Mouse (Mus musculus) thymus, postnatal 25 days (tissue): Measurements from ENCODE around the gene Vav2.

ENCODE experiments used
- DNase-seq: peaks from one replicate; pipeline ENCODE4 v3.0.0; 2022

Vav2 gene

GRCm38 (mm10) chr2:27247487-27247863, 179.4 kb downstream of the Vav2 start:
- no peak for DNase-seq

- no peak for DNase-seq
Observed at GRCm38 (mm10) chr2:27246712-27247486, 179.9 kb downstream of the Vav2 start.

GRCm38 (mm10) chr2:27245947-27246346, 180.9 kb downstream of the Vav2 start:
- no peak for DNase-seq

DNA sequence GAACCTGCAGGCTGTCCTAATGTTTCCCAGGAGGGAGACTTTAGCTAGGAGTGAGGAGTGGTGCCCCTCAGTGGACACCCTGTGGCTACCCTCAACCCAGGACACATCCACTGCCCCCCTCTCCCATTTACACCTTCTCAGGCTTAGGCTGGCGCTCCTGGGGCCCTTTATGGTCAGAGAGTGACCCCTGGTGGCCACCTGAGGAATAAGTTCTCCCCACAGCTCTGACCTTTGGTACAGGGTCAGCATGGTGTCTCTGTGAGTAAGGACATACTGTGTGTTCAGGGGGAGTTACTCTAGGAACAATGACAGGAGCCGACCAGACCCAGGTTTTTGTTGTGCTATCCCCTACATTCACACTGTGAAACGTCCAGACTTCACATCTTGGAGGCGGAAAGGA, 189.5 kb downstream of the Vav2 start:
- DNase-seq = peak; percentile 70

DNA sequence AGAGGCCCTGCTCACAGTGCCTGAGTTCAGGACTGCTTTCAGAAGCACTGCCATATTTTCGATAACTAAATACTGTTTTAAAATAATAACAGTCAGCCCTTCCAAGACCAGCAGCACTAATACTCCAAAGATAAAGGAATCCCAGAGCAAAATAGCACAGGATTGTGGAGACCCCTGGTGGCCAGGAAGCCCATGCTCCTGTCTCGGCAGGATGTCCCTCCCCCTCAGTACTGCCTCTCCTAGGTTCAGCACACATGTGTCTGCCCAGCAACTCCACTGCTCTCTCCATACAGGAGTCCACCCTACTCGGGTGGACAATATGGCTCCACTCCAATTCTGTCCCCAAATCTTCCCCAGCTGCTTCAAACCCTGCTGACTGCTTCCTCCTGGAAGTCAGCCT, 191.1 kb downstream of the Vav2 start:
- peak; percentile 78 for DNase-seq

GRCm38 (mm10) chr2:27232376-27232775, 194.5 kb downstream of the Vav2 start:
- DNase-seq = no peak

GRCm38 (mm10) chr2:27229481-27230105, 197.2 kb downstream of the Vav2 start:
- no peak for DNase-seq

DNA sequence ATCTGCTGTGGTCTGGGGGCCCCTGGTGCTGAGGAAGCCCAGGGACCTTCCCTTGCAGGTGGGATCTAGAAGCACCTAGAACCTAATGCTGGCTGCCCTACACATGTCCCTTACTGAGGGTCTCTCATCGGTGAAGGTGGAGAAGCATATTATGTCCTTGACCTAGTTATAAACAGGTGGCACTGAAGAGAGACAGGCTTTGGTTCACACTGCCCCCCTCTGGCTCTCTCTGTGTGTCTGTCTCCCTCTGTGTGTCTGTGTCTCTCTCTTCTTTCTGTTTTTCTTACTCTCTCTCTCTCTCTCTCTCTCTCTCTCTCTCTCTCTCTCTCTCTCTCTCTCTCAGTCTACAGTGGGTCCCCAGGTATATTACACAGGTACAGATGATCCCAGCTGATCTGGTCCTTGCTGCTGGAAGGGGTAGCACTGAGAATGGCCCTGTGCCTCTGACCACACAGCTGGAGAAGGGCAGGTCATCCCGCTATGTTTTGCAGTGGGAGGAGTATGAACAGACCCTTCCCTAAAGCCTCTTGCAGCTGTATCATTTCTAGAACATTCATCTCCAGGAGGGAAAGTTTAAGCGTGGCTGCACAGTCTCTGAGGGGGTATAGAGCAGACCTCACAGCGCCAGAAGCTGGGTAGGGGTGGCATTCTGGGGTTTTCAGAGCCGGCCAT, 197.9 kb downstream of the Vav2 start:
- DNase-seq = peak; percentile 68

DNA sequence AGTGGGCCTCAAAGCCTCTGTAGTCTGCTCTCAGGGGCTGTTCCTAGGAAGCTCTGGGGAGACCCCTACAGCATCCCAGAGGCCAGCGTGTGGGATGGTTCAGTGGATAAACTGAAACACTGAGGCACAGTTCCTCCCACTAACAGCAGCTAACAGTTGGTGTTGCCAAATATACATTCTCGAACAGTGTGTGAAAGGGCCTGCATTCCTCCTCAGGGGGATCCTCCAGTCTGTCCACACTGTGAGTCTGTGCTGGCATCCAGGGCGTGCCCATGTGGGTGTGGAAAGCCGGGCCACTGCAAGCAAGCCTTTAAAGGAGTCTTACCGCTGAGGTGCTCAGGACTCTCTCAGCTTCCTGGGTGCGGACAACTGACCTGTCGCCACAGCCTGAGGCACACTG, 200.3 kb downstream of the Vav2 start:
- DNase-seq = no peak

DNA sequence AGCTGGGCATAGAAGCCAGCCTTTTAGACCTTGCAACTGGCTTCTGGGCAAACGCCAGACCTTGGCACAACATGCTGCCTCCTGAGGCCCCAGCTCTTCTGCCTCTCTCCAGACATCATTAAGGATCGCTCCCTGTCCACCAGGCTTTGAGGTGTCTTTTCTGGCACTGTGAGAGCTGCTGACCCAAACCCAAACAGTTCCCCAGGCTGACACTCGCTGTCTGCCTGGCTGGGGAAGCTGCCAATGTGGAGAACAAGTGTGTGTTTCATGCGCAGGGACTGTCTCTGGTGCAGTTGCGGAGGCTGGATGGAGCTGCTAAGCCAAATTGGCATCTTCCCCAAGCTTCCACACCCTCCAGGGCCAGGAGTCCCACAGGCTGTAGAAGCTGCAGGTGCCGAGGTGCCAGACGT, 203.8 kb downstream of the Vav2 start:
- no peak for DNase-seq

- no peak for DNase-seq
Observed at GRCm38 (mm10) chr2:27218569-27218968, 208.3 kb downstream of the Vav2 start.

- no peak for DNase-seq
Observed at GRCm38 (mm10) chr2:27218121-27218544, 208.7 kb downstream of the Vav2 start.

DNA sequence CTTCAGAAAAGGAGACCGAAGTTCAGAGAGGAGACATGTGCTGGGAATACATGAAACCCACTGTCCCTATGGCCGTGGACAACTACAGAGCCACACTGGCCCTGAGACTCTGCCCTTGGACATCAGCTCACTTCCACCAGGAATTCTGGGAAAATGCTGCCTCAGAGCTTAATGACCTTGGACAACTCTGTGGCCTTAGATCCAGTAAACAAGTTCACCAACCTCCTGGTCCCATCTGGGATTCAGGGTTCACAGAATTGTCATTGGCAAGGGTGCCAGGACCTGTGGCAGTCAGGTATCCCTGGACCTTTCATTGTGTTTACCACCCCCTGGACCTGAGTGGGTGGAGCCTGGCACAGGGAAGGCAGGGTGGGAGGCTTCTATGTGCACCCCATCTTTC, 211.3 kb downstream of the Vav2 start:
- no peak for DNase-seq
